In genomic region chr1:186721846-186722245, GRCm38 (mm10) we compare ENCODE assay signal across 8 mouse cellular contexts. TPM values are rescaled to one million over a fixed set of nuclear protein-coding genes. Genes with fewer than 3 reads are reported as not detected.
DNase-seq lines count a peak whose midpoint lies in the region; ATAC-seq and TF ChIP-seq lines count a peak whose summit lies in the region.

No protein-coding gene starts in this region.

- dilution Hi-C loops in CH12.LX (cut with MboI; ENCODE audit: extremely low pct_ligation_motif_present, extremely low pct_unique_long_range_greater_than_20kb, low sequenced_read_pairs) = no loop called here

- in situ Hi-C loops in CH12.LX (cut with MboI; ENCODE audit: low pct_ligation_motif_present, low pct_unique_long_range_greater_than_20kb, low sequenced_read_pairs) = loop anchor here (25.0 kb wide), 1 partner anchor 1035 kb away; no protein-coding TSS in a partner anchor

- 0 out of 2 replicates have a peak, but pooled peaks cover 3% of the 10 kb centered on the region for H3K79me2 ChIP-seq in CH12.LX (replicated peaks; ENCODE audit: control insufficient read depth, extremely low read depth, insufficient read depth, poor library complexity, severe bottlenecking)

- no peak for TF ChIP-seq EP300 in CH12.LX (IDR thresholded peaks at IDR 0.05; ENCODE audit: low read length)
- TF ChIP-seq EP300 in stomach, postnatal 0 days (optimal IDR thresholded peaks at IDR 0.05) = no peak

- no peak overlapping the region for H3K27ac ChIP-seq in CH12.LX (ENCODE audit: insufficient read depth, low read depth)
- no peak overlapping the region for H3K27ac ChIP-seq in forebrain, embryonic 11.5 days (ENCODE audit: low read depth, low read length)
- no peak overlapping the region for H3K27ac ChIP-seq in liver, embryonic 16.5 days (ENCODE audit: low read length)
- H3K27ac ChIP-seq in neural tube, embryonic 13.5 days (replicated peaks) = no peak overlapping the region
- no peak overlapping the region for H3K27ac ChIP-seq in stomach, postnatal 0 days (replicated peaks)

- H3K36me3 ChIP-seq in CH12.LX (replicated peaks in 1 of 2; ENCODE audit: control insufficient read depth in 1 of 2, insufficient read depth in 1 of 2, low read length in 1 of 2) = peaks cover 42 to 91% of the 10 kb centered on the region in 2 experiments
- no peaks in the 10 kb centered on the region for H3K36me3 ChIP-seq in forebrain, embryonic 11.5 days (ENCODE audit: control insufficient read depth, insufficient read depth, low read length)
- peaks cover 12% of the 10 kb centered on the region for H3K36me3 ChIP-seq in liver, embryonic 16.5 days (ENCODE audit: control insufficient read depth, insufficient read depth)
- H3K36me3 ChIP-seq in neural tube, embryonic 13.5 days = peaks cover 25% of the 10 kb centered on the region
- H3K36me3 ChIP-seq in stomach, postnatal 0 days (ENCODE audit: control insufficient read depth, insufficient read depth, low read length) = peaks cover 9% of the 10 kb centered on the region; the same call in 1 of the 2 replicates

- intact Hi-C loops in heart, postnatal 10 days (cut with DNase I) = loop anchor here (1.0 to 2.0 kb wide), 3 partner anchors 967 to 1176 kb away; no protein-coding TSS in a partner anchor

- WGBS in forebrain, embryonic 11.5 days = 40% methylated on average over 12 of the region's 12 CpGs
- WGBS in large intestine, adult 2 months = 33% methylated on average over 12 of the region's 12 CpGs
- WGBS in liver, embryonic 16.5 days (ENCODE audit: insufficient replicate concordance) = 36% methylated on average over 12 of the region's 12 CpGs
- WGBS in neural tube, embryonic 13.5 days = 38% methylated on average over 12 of the region's 12 CpGs
- 34% methylated on average over 12 of the region's 12 CpGs for WGBS in stomach, postnatal 0 days

- no peaks in the 10 kb centered on the region for H3K27me3 ChIP-seq in CH12.LX (replicated peaks)
- no peaks in the 10 kb centered on the region for H3K27me3 ChIP-seq in forebrain, embryonic 11.5 days (ENCODE audit: control insufficient read depth, insufficient read depth, low read length)
- no peaks in the 10 kb centered on the region for H3K27me3 ChIP-seq in liver, embryonic 16.5 days (ENCODE audit: control insufficient read depth, insufficient read depth, low read depth, low read length)
- H3K27me3 ChIP-seq in neural tube, embryonic 13.5 days = no peaks in the 10 kb centered on the region
- H3K27me3 ChIP-seq in stomach, postnatal 0 days (ENCODE audit: control insufficient read depth, insufficient read depth, low read length) = no peaks in the 10 kb centered on the region

- no peak overlapping the region for H3K9ac ChIP-seq in CH12.LX (ENCODE audit: insufficient read depth, low read depth)
- no peak overlapping the region for H3K9ac ChIP-seq in forebrain, embryonic 11.5 days (ENCODE audit: low read length)
- no peak overlapping the region for H3K9ac ChIP-seq in liver, embryonic 16.5 days (ENCODE audit: low read depth, low read length)
- H3K9ac ChIP-seq in neural tube, embryonic 13.5 days = no peak overlapping the region
- no peak overlapping the region for H3K9ac ChIP-seq in stomach, postnatal 0 days (ENCODE audit: low read length)

- H3K4me3 ChIP-seq in CH12.LX (replicated peaks in 1 of 3; ENCODE audit: low read depth in 2 of 3, low read length in 2 of 3, poor library complexity in 1 of 3) = no peak overlapping the region
- no peak overlapping the region for H3K4me3 ChIP-seq in forebrain, embryonic 11.5 days (ENCODE audit: low read depth, low read length)
- no peak overlapping the region for H3K4me3 ChIP-seq in liver, embryonic 16.5 days (ENCODE audit: low read depth, low read length)
- H3K4me3 ChIP-seq in neural tube, embryonic 13.5 days = no peak overlapping the region
- no peak overlapping the region for H3K4me3 ChIP-seq in stomach, postnatal 0 days (ENCODE audit: low read depth, low read length)

- peak; percentile 67 for ATAC-seq in forebrain, embryonic 11.5 days (replicated peaks; ENCODE audit: low FRiP score)
- ATAC-seq in liver, embryonic 16.5 days (ENCODE audit: low read depth) = peak; percentile 45; the same call in 1 of the 2 replicates
- peak; percentile 75 for ATAC-seq in neural tube, embryonic 13.5 days (ENCODE audit: low read depth)
- ATAC-seq in stomach, postnatal 0 days (ENCODE audit: low FRiP score, low TSS enrichment) = peak; percentile 78

- H3K9me3 ChIP-seq in CH12.LX (replicated peaks; ENCODE audit: low read length) = no peaks in the 10 kb centered on the region
- no peaks in the 10 kb centered on the region for H3K9me3 ChIP-seq in forebrain, embryonic 11.5 days (ENCODE audit: control insufficient read depth, low read length)
- H3K9me3 ChIP-seq in liver, embryonic 16.5 days (replicated peaks; ENCODE audit: control insufficient read depth, low read length) = no peaks in the 10 kb centered on the region
- no peaks in the 10 kb centered on the region for H3K9me3 ChIP-seq in neural tube, embryonic 13.5 days
- no peaks in the 10 kb centered on the region for H3K9me3 ChIP-seq in stomach, postnatal 0 days (ENCODE audit: control insufficient read depth, low read length)

- peak; percentile 80 to 99 for TF ChIP-seq CTCF in CH12.LX (conservative IDR thresholded peaks at IDR 0.05 in 1 of 2, IDR thresholded peaks at IDR 0.05 in 1 of 2; ENCODE audit: low read depth in 2 of 2, low read length in 2 of 2)
- peak; percentile 100 for TF ChIP-seq CTCF in stomach, postnatal 0 days (IDR thresholded peaks at IDR 0.05; ENCODE audit: low read depth)

- H3K4me1 ChIP-seq in CH12.LX (ENCODE audit: control insufficient read depth in 1 of 2, insufficient read depth in 2 of 2) = peaks cover 0 to 2% of the 10 kb centered on the region in 2 experiments; a peak in 1 of 4 replicates
- no peaks in the 10 kb centered on the region for H3K4me1 ChIP-seq in forebrain, embryonic 11.5 days (replicated peaks; ENCODE audit: control insufficient read depth, insufficient read depth, low read length)
- no peaks in the 10 kb centered on the region for H3K4me1 ChIP-seq in liver, embryonic 16.5 days (ENCODE audit: control insufficient read depth, low read depth, low read length)
- 0 out of 2 replicates have a peak, but pooled peaks cover 5% of the 10 kb centered on the region for H3K4me1 ChIP-seq in neural tube, embryonic 13.5 days (replicated peaks)
- no peaks in the 10 kb centered on the region for H3K4me1 ChIP-seq in stomach, postnatal 0 days (replicated peaks; ENCODE audit: control insufficient read depth, insufficient read depth)

- peak; percentile 77 for TF ChIP-seq RAD21 in CH12.LX (IDR thresholded peaks at IDR 0.05; ENCODE audit: low read depth, low read length)

- peak; percentile 81 for DNase-seq in CH12.LX (ENCODE audit: extremely low read depth)
- peak; percentile 75 for DNase-seq in c-Kit-positive CD71-positive TER-119-negative erythroid progenitor cells, embryonic 14.5 days (ENCODE audit: low read depth)
- DNase-seq in forebrain, embryonic 11.5 days (ENCODE audit: low spot score) = peak; percentile 91
- DNase-seq in heart, postnatal 10 days = peak; percentile 83 to 91
- DNase-seq in large intestine, adult 2 months (ENCODE audit: low read depth, low spot score) = peak; percentile 60
- DNase-seq in stomach, postnatal 0 days (ENCODE audit: low spot score) = peak; percentile 84

- no peak overlapping the region for H3K4me2 ChIP-seq in CH12.LX (ENCODE audit: insufficient read depth, low read depth, poor library complexity, severe bottlenecking)
- no peak overlapping the region for H3K4me2 ChIP-seq in forebrain, embryonic 11.5 days (ENCODE audit: low read depth, low read length, severe bottlenecking)
- no peak overlapping the region for H3K4me2 ChIP-seq in liver, embryonic 16.5 days (ENCODE audit: low read depth, low read length)
- no peak overlapping the region for H3K4me2 ChIP-seq in neural tube, embryonic 13.5 days
- no peak overlapping the region for H3K4me2 ChIP-seq in stomach, postnatal 0 days (replicated peaks; ENCODE audit: low read depth)

- TF ChIP-seq POLR2A in CH12.LX (IDR thresholded peaks at IDR 0.05; ENCODE audit: low read depth, low read length) = no peak

TF ChIP-seq in CH12.LX, 34 proteins besides CTCF, POLR2A, EP300 and RAD21 (continues in another document):
- TF ChIP-seq MXI1 (IDR thresholded peaks at IDR 0.05; ENCODE audit: low read depth, low read length) (no peak), JUN (IDR thresholded peaks at IDR 0.05; ENCODE audit: insufficient read depth, low read depth, low read length) (no peak), KAT2A (IDR thresholded peaks at IDR 0.05; ENCODE audit: insufficient replicate concordance, low read length) (no peak), PAX5 (IDR thresholded peaks at IDR 0.05; ENCODE audit: low read length) (no peak), CHD1 (IDR thresholded peaks at IDR 0.05; ENCODE audit: low read depth, low read length) (no peak), SMC3 (IDR thresholded peaks at IDR 0.05; ENCODE audit: low read depth, low read length) (peak; percentile 48), HCFC1 (IDR thresholded peaks at IDR 0.05; ENCODE audit: low read depth, low read length) (no peak), MAX (IDR thresholded peaks at IDR 0.05; ENCODE audit: low read length) (peak; percentile 37; the same call in 1 of the 2 replicates), IRF4 (IDR thresholded peaks at IDR 0.05; ENCODE audit: low read depth, low read length) (peak; percentile 24; the same call in 1 of the 2 replicates)

RNA-seq across cellular contexts. Expression of gene Tgfb2, which starts 16.1 kb away (rescaled TPM):
- total RNA-seq in CH12.LX (2012; rRNA removed) = 0.04 and 0.17 TPM in 2 replicates
- total RNA-seq in CH12.LX (2014; rRNA removed) = not detected in 2 replicates
- 0.11 TPM in 1 of 2 replicates, not detected in the other for polyA plus RNA-seq in CH12.LX (2012; ENCODE audit: insufficient read length, low read depth)
- 17.2 and 20.6 TPM in 2 replicates for polyA plus RNA-seq in forebrain, embryonic 11.5 days (2014; fragmentation: Nextera tagmentation; extraction: Ambion mirVana)
- total RNA-seq in heart, postnatal 10 days (2021) = 10 to 100 TPM; 14.7 to 16.7 TPM
- 0.52 and 0.66 TPM in 2 replicates for polyA plus RNA-seq in large intestine, adult 2 months (2012; rRNA removed)
- polyA plus RNA-seq in liver, embryonic 16.5 days (2015; fragmentation: Nextera tagmentation; extraction: Ambion mirVana) = 0.89 and 1.7 TPM in 2 replicates
- 24.0 and 33.0 TPM in 2 replicates for polyA plus RNA-seq in neural tube, embryonic 13.5 days (2015; fragmentation: Nextera tagmentation; extraction: Ambion mirVana)
- 10.3 and 11.0 TPM in 2 replicates for polyA plus RNA-seq in stomach, postnatal 0 days (2015; fragmentation: Nextera tagmentation; extraction: Ambion mirVana)

RNA-seq across cellular contexts. Expression of gene Rrp15, which starts 27.3 kb away (rescaled TPM):
- total RNA-seq in CH12.LX (2012; rRNA removed) (83.8 and 112 TPM in 2 replicates), CH12.LX (2014; rRNA removed) (172 and 193 TPM in 2 replicates)
- polyA plus RNA-seq in CH12.LX (2012; ENCODE audit: insufficient read length, low read depth) = 176 and 242 TPM in 2 replicates
- 64.5 and 69.4 TPM in 2 replicates for polyA plus RNA-seq in forebrain, embryonic 11.5 days (2014; fragmentation: Nextera tagmentation; extraction: Ambion mirVana)
- 10 to 100 TPM; 11.1 to 13.1 TPM for total RNA-seq in heart, postnatal 10 days (2021)
- polyA plus RNA-seq in large intestine, adult 2 months (2012; rRNA removed) = 2.3 and 2.6 TPM in 2 replicates
- polyA plus RNA-seq in liver, embryonic 16.5 days (2015; fragmentation: Nextera tagmentation; extraction: Ambion mirVana) = 21.0 and 21.9 TPM in 2 replicates
- polyA plus RNA-seq in neural tube, embryonic 13.5 days (2015; fragmentation: Nextera tagmentation; extraction: Ambion mirVana) = 36.2 and 36.6 TPM in 2 replicates
- polyA plus RNA-seq in stomach, postnatal 0 days (2015; fragmentation: Nextera tagmentation; extraction: Ambion mirVana) = 32.3 and 33.1 TPM in 2 replicates
